Mouse (Mus musculus): ENCODE data around the gene Ski. TPM values are rescaled to one million over a fixed set of nuclear protein-coding genes. Genes with fewer than 3 reads are reported as not detected.
"Not testable (repeated sequence)": the region's sequence is repeated elsewhere in the genome, so short reads cannot be mapped to it uniquely, and the experiment has no call there.

Ski gene
- 100 to 1,000 TPM; 115 to 117 TPM for total RNA-seq (2021)
- long read RNA-seq, experiment 1, full-length matches to known transcripts = 47 of 113 reads
- long read RNA-seq, experiment 1, partial matches to known transcripts = 10 of 113 reads
- long read RNA-seq, experiment 1, other reads (novel, unspliced or antisense) = 56 of 113 reads
- long read RNA-seq, experiment 2, full-length matches to known transcripts = 44 of 114 reads
- long read RNA-seq, experiment 2, partial matches to known transcripts = 6 of 114 reads
- long read RNA-seq, experiment 2, other reads (novel, unspliced or antisense) = 64 of 114 reads

DNA sequence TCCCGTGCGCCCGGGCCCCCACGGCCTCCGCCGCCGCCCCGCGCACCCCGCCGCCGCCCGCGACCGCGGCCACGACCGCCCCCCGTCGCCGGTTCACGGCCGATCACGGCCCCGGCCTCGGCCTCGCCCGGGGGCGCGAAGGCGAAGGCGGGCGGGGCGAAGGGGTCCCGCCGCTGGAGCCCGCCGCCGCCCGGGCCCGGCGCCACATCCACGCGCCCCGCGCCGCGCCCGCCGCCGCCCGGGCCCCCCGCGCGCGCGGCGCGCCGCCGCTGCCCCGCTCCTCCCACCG lies at the start of gene Ski:
Ski (minus strand) TSS at position 41 of the 289 bp plus-strand sequence.
- no peak for DNase-seq (ENCODE audit: low spot score in 2 of 2)

- peak; percentile 64 to 75 for DNase-seq (ENCODE audit: low spot score in 2 of 2)
These were observed 46.0 kb upstream of the Ski start for GRCm38 (mm10) chr4:155268382-155268781.

DNA sequence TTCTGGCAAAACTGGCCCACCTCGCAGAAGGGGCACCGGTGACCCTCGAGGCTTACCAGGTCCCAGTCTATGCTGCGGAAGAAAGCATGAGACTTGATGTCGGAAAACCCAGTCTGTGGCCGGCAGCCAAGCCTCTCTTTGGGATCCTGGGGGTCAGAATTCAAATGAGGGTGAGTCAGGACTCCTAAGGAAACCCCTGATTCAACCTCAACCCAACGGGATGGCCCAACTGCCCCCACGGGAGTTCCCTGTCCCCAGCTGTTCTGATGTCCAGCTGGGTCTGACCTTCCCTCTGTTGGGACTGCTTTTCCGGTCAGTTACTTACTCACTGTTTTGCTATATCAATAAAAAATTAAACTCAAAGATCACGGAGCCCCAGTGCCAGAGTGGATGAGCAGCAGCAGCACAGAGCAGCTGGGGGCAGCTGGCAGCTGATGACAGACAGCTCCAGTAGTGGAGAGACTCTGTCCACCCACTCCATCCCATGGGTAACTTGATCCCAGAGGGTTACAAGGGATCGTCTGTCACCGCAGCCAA lies 45.3 kb upstream of the Ski start:
- no peak for DNase-seq (ENCODE audit: low spot score in 2 of 2)

DNA sequence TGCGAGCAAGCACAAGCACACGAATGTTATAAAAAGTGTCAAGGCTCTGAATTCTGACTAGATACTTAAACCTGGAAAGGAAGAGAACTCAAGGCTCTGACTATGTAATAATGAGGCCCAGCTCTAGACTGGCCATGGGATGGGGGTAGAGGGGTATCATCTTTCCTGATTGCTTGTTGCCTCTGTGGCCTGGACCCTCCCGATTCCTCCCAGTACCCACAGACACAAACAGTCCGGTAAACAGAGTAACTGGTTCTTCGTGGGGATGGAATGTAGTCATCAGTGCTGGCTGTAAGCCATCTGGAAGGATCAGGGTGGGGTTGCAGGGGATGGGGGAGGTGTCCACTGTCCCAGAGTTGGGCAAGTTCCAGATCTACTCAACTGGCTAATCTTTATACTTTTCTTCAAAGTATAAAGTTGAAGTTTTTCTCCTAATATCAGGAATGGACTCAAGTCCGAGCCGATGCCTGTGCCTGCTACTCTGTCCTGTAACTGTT lies 44.7 kb upstream of the Ski start:
- DNase-seq (ENCODE audit: low spot score in 2 of 2) = no peak

GRCm38 (mm10) chr4:155264521-155265321 lies 42.3 kb upstream of the Ski start:
- no peak for DNase-seq (ENCODE audit: low spot score in 2 of 2)

DNA sequence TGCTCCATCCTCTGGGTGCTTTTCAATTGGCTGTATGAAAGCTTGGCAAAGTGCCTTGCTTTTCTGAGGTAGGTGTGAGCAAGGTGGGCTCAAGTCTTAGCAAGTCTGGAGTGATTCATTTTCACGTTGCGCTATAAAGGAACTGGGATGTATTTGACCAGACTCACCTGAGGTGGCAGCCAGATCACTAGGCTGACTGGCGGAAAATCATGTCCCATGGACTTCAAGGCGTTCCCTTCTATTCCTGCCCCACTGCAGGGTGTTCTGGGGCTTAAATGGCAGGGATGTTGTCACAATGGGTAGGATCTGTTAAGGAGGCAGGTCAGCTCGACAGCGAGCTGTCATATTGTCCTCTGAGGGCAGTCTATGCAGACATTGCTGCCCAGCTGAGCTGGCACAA lies 29.9 kb upstream of the Ski start:
- DNase-seq (ENCODE audit: low spot score in 2 of 2) = no peak

DNA sequence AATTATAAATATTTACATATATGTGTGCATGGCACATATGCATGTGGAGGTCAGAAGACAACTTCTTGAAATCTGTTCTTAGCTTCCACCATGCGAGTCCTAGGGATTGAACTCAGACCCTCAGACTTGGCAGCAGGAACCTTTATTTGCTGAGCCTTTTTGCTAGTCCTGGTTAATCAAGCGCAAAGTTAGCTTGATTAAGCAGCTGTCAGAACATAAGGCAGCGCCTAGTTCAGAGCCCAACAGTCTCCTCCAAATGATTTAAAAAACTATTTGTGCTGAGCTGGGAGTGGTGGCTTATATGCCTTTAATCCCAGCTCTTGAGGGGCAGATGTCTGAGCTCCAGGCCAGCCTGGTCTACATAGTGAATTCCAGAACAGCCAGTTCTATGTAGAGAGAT lies 28.8 kb upstream of the Ski start:
- peak in 1 of 2 experiments; percentile 60 for DNase-seq (ENCODE audit: low spot score in 2 of 2)

- DNase-seq (ENCODE audit: low spot score in 2 of 2) = peak in 1 of 2 experiments; percentile 34
These were observed 28.1 kb upstream of the Ski start for GRCm38 (mm10) chr4:155250361-155251117.

GRCm38 (mm10) chr4:155249648-155250351 lies 27.4 kb upstream of the Ski start, which contains the start of gene Faap20:
Gene Faap20 (plus strand): TSS chr4:155249802.
- peak; percentile 78 to 85 for DNase-seq (ENCODE audit: low spot score in 2 of 2)

GRCm38 (mm10) chr4:155249257-155249647 lies 26.9 kb upstream of the Ski start:
- DNase-seq (ENCODE audit: low spot score in 2 of 2) = peak; percentile 96 to 97

DNA sequence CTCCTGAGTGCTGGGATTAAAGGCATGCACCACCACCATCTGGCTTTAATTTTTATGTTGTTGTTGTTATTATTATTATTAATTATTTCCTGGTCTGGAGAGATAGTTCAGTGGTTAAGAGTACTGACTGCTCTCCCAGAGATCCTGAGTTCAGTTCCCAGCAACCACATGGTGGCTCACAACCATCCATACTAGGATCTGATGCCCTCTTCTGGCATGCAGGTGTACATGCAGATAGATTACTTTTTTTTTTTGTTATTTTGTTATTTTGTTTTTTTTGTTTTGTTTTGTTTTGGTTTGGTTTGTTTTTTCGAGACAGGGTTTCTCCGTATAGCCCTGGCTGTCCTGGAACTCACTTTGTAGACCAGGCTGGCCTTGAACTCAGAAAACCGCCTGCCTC lies 25.7 kb upstream of the Ski start:
- not testable (repeated sequence) for DNase-seq (ENCODE audit: low spot score in 2 of 2)

DNA sequence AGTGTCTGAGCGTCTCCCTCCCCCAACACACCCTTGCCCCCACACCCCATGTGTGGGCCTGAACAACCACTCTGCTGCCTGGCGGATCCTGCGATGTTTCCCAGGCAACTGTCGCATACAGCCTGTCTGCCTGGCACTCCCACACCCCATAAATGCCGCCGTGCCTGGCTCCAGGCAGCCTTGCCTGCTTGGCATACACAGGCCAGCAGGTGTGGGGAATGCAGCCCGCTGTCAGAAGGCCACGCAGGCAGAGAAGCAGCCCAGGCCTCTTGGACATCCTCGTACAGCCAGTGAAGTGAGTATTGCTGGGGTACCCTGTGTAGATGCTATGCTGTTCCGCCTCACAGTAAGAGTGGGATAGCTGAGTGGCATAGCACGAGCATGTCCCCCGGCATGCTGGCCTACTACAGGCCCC lies 24.3 kb upstream of the Ski start:
- peak; percentile 79 to 89 for DNase-seq (ENCODE audit: low spot score in 2 of 2)

DNA sequence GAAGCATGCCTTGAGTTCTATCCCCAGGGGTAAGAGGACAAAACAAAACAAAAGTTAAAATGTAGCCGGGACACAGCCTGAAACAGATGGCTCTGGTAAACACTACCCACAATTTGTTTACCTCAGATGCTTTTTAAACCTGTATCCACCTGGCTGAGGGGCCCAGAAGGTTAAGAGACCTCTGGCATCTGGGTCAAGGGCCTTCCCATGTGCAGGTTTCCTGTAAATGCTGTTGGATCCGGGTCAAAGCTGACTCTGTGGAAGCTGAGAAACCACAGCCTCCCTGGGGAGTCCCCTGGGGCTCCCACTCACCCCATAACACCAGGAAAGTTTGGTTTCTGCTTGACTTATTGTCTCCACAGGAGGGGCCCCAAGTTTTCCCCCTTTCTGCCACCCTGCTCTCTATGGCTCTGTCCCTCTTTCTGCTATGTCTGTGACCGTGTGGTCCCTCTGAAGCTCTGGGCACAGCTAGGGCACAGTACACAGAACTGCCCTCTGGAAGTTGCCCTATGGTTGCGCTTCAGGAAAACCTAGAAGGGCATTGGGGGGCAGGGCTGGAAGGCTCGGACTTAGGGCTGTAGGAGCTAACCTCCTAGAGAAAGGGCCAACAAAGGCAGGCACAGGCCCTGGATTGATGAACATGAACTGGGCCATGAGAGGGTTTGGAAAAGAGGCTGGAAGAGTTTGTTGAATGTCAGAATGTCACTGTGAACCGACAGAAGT lies 23.5 kb upstream of the Ski start:
- no peak for DNase-seq (ENCODE audit: low spot score in 2 of 2)

DNA sequence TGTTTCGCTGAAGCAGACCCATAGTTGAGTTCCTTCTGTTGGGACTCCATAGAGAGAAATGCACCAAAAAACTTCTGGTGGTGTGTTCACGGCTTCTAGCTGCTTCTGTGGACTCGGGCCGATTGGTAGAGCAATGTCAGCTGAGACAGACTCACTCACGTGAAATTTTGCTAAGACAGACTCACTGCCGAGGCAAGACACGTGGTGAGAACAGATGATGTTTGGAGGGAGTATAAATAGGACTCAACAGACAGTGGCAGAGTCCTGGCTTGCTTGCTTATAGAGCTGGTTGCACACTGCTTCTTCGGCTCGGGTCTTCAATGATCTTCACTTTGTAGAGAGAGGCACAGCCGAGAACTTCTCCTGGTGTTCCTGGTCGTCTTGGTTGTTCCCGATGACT lies 20.8 kb upstream of the Ski start:
- no peak for DNase-seq (ENCODE audit: low spot score in 2 of 2)

DNA sequence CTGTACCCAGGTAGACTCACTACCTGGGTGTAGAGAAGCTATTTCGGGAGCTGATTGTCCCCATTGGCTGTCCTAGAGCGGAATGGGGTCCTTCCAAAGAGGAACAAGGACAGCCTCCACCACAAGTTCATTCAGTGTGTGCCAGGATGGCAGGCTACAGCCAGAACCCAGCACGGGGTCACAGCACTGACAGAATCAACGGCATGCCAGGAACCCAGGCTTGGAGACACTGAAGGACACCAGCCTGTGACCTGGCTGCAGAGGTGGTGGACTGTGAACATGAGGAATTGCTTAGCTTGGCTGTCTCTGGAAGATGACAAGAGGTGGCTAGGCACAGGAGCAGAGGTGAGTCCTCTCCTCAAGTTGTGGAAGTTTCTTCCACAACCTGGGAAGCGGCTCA lies 19.9 kb upstream of the Ski start:
- DNase-seq (ENCODE audit: low spot score in 2 of 2) = no peak

DNA sequence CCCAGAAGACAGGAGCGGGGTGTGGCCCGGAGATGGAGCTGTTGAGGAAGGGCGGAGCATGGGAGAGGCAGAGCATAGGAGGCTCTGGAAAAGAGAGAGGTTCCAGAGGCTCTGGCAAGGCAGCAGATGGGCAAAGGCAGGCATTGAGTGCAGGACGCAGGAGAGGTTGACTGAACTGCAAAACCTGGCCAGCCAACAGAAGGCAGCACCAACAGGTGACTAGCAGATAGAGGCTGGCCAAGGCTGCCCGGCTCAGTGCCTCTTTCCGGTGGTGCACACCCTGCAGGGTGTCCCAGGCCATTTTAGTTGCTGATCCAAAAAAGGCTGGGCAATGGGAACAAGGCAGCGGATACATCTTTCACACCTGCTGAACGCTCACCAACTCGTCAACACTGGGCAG lies 19.4 kb upstream of the Ski start:
- DNase-seq (ENCODE audit: low spot score in 2 of 2) = no peak

- no peak for DNase-seq (ENCODE audit: low spot score in 2 of 2)
These were observed 17.1 kb upstream of the Ski start for GRCm38 (mm10) chr4:155239494-155239893.

GRCm38 (mm10) chr4:155238276-155238675 lies 15.9 kb upstream of the Ski start:
- DNase-seq (ENCODE audit: low spot score in 2 of 2) = no peak

DNA sequence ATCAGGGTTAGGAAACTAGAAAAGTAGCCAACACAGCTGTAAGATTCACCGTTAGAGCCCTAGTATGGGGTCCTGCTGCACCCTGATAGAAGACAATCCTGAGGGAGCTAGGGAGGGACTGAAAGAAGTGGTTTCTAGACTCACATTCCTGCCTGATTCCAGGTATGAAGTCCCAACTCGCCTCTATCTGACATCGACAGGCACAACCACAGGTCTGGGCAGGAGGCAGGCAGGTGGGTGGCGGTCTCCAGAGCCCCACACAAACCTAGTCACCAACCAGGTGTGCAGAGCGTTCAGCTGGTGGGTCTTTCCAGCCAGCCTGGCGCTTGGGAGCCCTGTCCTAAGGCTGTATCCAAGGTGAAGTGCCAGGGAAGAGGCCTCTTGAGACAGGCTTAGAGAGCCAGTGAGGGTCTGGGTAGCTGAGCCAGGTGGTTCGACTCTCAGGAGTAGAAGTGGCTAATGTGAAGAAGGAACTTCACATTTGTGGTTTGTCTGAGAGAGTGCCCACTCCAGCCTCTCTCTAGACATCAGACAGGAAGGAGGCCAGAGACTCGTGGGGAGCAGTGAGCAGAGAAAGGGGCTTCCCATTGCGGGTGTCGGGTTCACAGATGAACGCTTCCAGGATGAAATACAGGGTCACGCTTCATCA lies 14.5 kb upstream of the Ski start:
- DNase-seq (ENCODE audit: low spot score in 2 of 2) = no peak
